Mouse (Mus musculus) brain, adult 10 weeks (tissue): ENCODE results near the gene Tmem242. TPM values are rescaled to one million over a fixed set of nuclear protein-coding genes. Genes with fewer than 3 reads are reported as not detected.

Experiments
- polyA plus RNA-seq: library from polyadenylated mRNA; stranded (reverse); fragments of 350-450 nt; fragmentation: Illumina TruSeq; extraction: RNeasy Lipid Tissue Mini Kit (QIAGEN cat#74804); gene quantifications from one replicate; pipeline ENCODE4 v1.2.3, GENCODE M21; 2015; ENCODE audit warnings: low read depth, low replicate concordance

Tmem242 gene
- polyA plus RNA-seq, result 132 TPM

DNA sequence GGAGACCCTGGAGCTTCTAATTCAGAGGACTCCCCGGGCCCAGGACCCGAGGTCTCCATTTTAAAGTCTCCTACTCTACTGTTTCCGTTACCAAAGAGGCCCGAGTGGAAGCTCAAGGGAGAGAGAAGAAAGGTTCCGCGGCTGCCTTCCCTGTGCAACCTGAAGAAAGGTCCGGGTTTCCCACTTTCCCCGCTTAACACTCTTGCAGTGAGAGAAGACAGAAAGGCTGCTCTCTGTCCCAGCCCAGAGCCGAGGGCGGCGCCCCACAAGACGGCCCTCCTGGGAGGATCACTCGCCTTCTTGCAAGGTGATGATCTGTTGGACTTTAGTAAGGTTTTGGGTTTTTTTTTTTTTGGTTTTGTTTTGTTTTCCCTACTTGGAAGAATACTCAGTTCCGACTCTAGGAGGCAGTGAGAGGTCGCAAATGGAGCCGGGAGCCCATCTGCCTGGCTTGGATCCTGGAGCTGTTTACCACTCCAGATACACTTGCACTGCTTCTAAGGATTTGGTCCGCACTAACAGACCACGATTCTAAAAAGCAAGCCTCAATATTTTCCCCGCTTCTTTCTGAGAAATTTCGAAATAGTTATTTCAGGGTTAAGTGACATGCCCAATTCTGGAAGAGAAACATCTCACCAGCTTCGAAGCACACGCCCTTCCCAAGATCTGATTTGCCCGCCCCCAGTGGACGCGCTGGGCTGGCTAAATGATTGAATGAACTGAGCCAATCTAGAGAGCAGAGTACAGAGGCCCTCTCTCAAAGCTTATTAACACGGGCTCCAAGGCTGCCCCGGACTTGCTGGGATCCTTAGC is at the start of gene Tmem242:
Tmem242 (minus strand) TSS at position 101 of the 813 bp plus-strand sequence.

DNA sequence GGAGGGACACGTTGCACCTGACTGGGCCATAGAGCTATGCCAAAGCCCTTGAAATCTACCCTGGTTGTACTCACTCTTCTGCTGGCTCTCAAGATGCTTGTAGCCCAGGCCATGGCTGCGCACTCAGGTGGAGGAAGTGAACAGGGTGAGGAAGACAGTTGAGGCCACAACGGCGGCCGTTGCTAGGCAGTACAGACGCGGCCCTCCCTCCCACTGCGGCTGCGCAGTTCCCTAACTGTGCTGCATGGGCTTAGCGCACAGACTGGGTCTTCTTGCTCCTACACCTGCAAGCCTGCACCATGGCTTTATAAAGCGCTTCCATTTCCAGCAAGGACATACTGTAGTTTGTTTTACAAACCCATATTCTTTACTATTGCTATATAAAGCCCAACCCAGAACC is 21.5 kb downstream of the Tmem242 start, which contains the start of gene Ldhal6b:
Ldhal6b (minus strand) TSS at position 223 of the 400 bp plus-strand sequence.

Other genes starting within 250 kb of the Tmem242 start
- gene Ldhal6b, start 21.5 kb downstream of the Tmem242 start, polyA plus RNA-seq, result 0.31 TPM
- 29.3 TPM for gene Zdhhc14, start 52.3 kb upstream of the Tmem242 start, polyA plus RNA-seq